Comparison of ENCODE assay signal across 9 mouse cellular contexts in the genomic region with DNA sequence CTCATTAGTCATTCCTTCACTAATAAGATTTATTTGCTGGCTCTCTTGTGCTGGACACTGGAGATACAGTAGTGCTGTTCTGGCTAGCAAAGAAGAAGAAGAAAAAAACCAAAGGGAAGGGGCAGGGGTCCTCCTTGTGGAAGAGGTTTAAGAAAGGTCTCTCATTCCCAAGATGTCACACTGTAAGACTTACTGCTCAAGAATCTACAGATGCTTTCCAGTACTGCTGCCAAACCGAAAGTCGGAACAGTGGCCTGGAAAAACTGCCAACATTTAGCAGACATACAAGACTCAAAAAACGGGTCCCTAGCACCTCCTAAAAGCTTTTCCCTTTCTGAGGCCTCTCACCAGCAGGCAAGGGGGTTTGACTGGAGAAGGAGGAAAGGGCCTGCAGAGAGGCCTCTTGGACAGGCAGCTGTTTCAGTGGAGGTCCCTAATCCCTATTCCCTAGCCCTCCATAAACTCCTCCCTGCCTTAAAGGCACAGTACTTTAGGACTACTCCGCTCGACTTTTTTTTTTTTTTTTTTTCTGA. TPM values are rescaled to one million over a fixed set of nuclear protein-coding genes. Genes with fewer than 3 reads are reported as not detected.
DNase-seq lines count a peak whose midpoint lies in the region; ATAC-seq and TF ChIP-seq lines count a peak whose summit lies in the region.
"Had no signal": no experiment of that assay in that cellular context is flagged by ENCODE, and none has a peak within 500 bp of the region (broad histone marks: within the 10 kb centered on the region; RNA-seq: fewer than 3 reads in every experiment).

No protein-coding gene starts in this region.

- no peak overlapping the region for H3K27ac ChIP-seq in liver, embryonic 12.5 days
- no peak overlapping the region for H3K27ac ChIP-seq in forebrain, embryonic 10.5 days
- H3K27ac ChIP-seq in heart, embryonic 16.5 days (ENCODE audit: low read length): peak overlapping the region; percentile 84
- H3K27ac ChIP-seq: liver, embryonic 14.5 days had no signal

- H3K4me1 ChIP-seq in liver, embryonic 12.5 days: no peaks in the 10 kb centered on the region
- peaks cover 19% of the 10 kb centered on the region for H3K4me1 ChIP-seq in forebrain, embryonic 10.5 days
- 0 out of 2 replicates have a peak, but pooled peaks cover 3% of the 10 kb centered on the region for H3K4me1 ChIP-seq in heart, embryonic 16.5 days (ENCODE audit: control insufficient read depth, insufficient read depth, low read length)
- no peaks in the 10 kb centered on the region; the same call in 1 of the 2 replicates for H3K4me1 ChIP-seq in lung, adult 2 months (ENCODE audit: control insufficient read depth, insufficient read depth, low read length)

- TF ChIP-seq CTCF in lung, adult 2 months (IDR thresholded peaks at IDR 0.05; ENCODE audit: insufficient read depth, low read length): no peak

- peak; percentile 21 for DNase-seq in liver
- DNase-seq in forebrain, embryonic 10.5 days (ENCODE audit: extremely low spot score, low spot score): peak; percentile 18
- DNase-seq in kidney, postnatal 10 days: peak; percentile 53
- peak; percentile 7 for DNase-seq in lung, adult 2 months
- DNase-seq in ovary, adult 18-20 months (ENCODE audit: low spot score): peak; percentile 63
- no peak for DNase-seq in thymus, postnatal 36 days

- no peak overlapping the region for H3K4me2 ChIP-seq in liver, embryonic 12.5 days
- H3K4me2 ChIP-seq in heart, embryonic 16.5 days (ENCODE audit: low read depth, low read length): peak overlapping the region; percentile 25; the same call in 1 of the 2 replicates

- TF ChIP-seq POLR2A in lung, adult 2 months (IDR thresholded peaks at IDR 0.05; ENCODE audit: borderline replicate concordance, extremely low read depth, low read depth, low read length): no peak

- H3K27me3 ChIP-seq in liver, embryonic 12.5 days (replicated peaks): no peaks in the 10 kb centered on the region
- no peaks in the 10 kb centered on the region for H3K27me3 ChIP-seq in forebrain, embryonic 10.5 days (ENCODE audit: poor library complexity, severe bottlenecking)
- H3K27me3 ChIP-seq in heart, embryonic 16.5 days (ENCODE audit: control insufficient read depth, insufficient read depth, low read length): no peaks in the 10 kb centered on the region

- ATAC-seq in liver, embryonic 12.5 days: no peak
- ATAC-seq in heart, embryonic 16.5 days (replicated peaks; ENCODE audit: extremely low read depth, insufficient read depth, low FRiP score): peak; percentile 73

- H3K9me3 ChIP-seq in liver, embryonic 12.5 days (replicated peaks): no peaks in the 10 kb centered on the region
- H3K9me3 ChIP-seq in forebrain, embryonic 10.5 days: no peaks in the 10 kb centered on the region; the same call in 1 of the 2 replicates
- no peaks in the 10 kb centered on the region for H3K9me3 ChIP-seq in heart, embryonic 16.5 days (replicated peaks; ENCODE audit: control insufficient read depth, low read length)

- H3K36me3 ChIP-seq in liver, embryonic 12.5 days: no peaks in the 10 kb centered on the region
- H3K36me3 ChIP-seq in forebrain, embryonic 10.5 days (replicated peaks): no peaks in the 10 kb centered on the region
- no peaks in the 10 kb centered on the region for H3K36me3 ChIP-seq in heart, embryonic 16.5 days (ENCODE audit: control insufficient read depth, insufficient read depth)

- 39% methylated on average over 5 of the region's 5 CpGs for WGBS in liver, embryonic 12.5 days (ENCODE audit: insufficient replicate concordance)
- WGBS in forebrain, embryonic 10.5 days: 39% methylated on average over 5 of the region's 5 CpGs
- 34% methylated on average over 5 of the region's 5 CpGs for WGBS in heart, embryonic 16.5 days
- WGBS in lung, adult 2 months: 44% methylated on average over 5 of the region's 5 CpGs

- H3K9ac ChIP-seq in liver, embryonic 12.5 days: no peak overlapping the region
- H3K9ac ChIP-seq in heart, embryonic 16.5 days (ENCODE audit: low read length): no peak overlapping the region
- H3K9ac ChIP-seq: liver, embryonic 14.5 days had no signal

- no peak overlapping the region for H3K4me3 ChIP-seq in liver, embryonic 12.5 days
- H3K4me3 ChIP-seq in forebrain, embryonic 10.5 days: no peak overlapping the region
- H3K4me3 ChIP-seq in heart, embryonic 16.5 days (ENCODE audit: low read length): no peak overlapping the region
- no peak overlapping the region for H3K4me3 ChIP-seq in lung, adult 2 months (replicated peaks; ENCODE audit: extremely low read depth, low read depth, low read length)

RNA-seq across cellular contexts. Expression of a gene that starts 45.9 kb away (rescaled TPM):
- 97.7 and 100 TPM in 2 replicates for polyA plus RNA-seq in liver, embryonic 12.5 days (2016; fragmentation: Nextera tagmentation; extraction: Ambion mirVana)
- polyA plus RNA-seq in forebrain, embryonic 10.5 days (2016; fragmentation: Nextera tagmentation; extraction: Ambion mirVana): 358 TPM in 2 replicates
- polyA plus RNA-seq in heart, embryonic 16.5 days (2015; fragmentation: Nextera tagmentation; extraction: Ambion mirVana): 119 and 130 TPM in 2 replicates
- 121 and 162 TPM in 2 replicates for polyA plus RNA-seq in lung, adult 2 months (2012; rRNA removed)

Comparison
In these comparisons a context has a peak if more than half of its experiments do, and no peak if none do; other contexts are left out.
1. DNase-seq: peak in liver (single experiment), forebrain, embryonic 10.5 days (single experiment), kidney, postnatal 10 days (single experiment), lung, adult 2 months (single experiment) and ovary, adult 18-20 months (single experiment); none in thymus, postnatal 36 days (0 of 2).